Comparison of ENCODE assay signal across 1 mouse cellular context in genomic region chr3:89291874-89292273, GRCm38 (mm10).
TF ChIP-seq lines count a peak whose summit lies in the region.

No protein-coding gene starts in this region.

TF ChIP-seq in MEL, 35 proteins besides CTCF, POLR2A, EP300 and RAD21:
- TF ChIP-seq ELF1 (IDR thresholded peaks at IDR 0.05; ENCODE audit: low read depth, low read length) (no peak), SIN3A (IDR thresholded peaks at IDR 0.05; ENCODE audit: low read length) (0 out of 2 replicates have a peak, but pooled peaks have one; percentile 25), MXI1 (IDR thresholded peaks at IDR 0.05; ENCODE audit: low read depth, low read length) (peak; percentile 40), TCF12 (IDR thresholded peaks at IDR 0.05; ENCODE audit: low read depth, low read length) (peak; percentile 44; the same call in 1 of the 2 replicates), MAX (IDR thresholded peaks at IDR 0.05; ENCODE audit: low read length) (no peak), RCOR1 (IDR thresholded peaks at IDR 0.05; ENCODE audit: low read depth, low read length) (peak; percentile 28; the same call in 1 of the 2 replicates), MAZ (IDR thresholded peaks at IDR 0.05; ENCODE audit: low read depth, low read length) (peak; percentile 47; the same call in 1 of the 2 replicates), GATA1 (IDR thresholded peaks at IDR 0.05; ENCODE audit: low read depth, low read length) (peak; percentile 77), NRF1 (IDR thresholded peaks at IDR 0.05; ENCODE audit: insufficient read depth, low read depth, low read length, poor library complexity, severe bottlenecking) (no peak), ZKSCAN1 (IDR thresholded peaks at IDR 0.05; ENCODE audit: low read depth, low read length) (no peak)
